Mouse (Mus musculus): ENCODE results near the gene Mgst3. TPM values are rescaled to one million over a fixed set of nuclear protein-coding genes. Genes with fewer than 3 reads are reported as not detected.

Mgst3 gene
- total and polyA plus RNA-seq, 2 experiments from 2014 or later: 306 to 566 TPM

DNA sequence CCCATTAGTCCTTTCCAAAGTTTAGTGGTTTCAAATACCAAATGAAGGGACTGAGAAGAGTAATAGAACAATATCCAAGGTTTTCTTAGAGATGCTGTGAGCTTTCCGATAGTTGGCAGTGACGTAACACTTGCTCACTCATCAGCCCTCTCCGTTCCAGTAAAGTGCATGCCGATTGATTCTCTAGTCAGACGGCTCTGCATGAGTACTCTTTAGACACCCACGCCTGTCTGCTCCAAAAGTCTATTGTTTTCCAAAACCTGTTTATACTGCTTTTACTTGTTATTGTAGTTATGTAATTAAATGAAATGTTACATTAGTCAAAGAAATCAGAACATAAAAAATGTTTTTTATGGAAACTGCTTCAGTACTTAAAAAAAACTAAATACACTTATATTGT, 64.9 kb downstream of the Mgst3 start:
- Histone ChIP-seq H3K4me1 (ENCODE audit: control insufficient read depth, insufficient read depth) (no peaks in the 10 kb centered on the region), H3K9me3 (replicated peaks; ENCODE audit: control insufficient read depth, low read length) (no peaks in the 10 kb centered on the region), H3K27ac (ENCODE audit: low read depth) (no peak overlapping the region), H3K36me3 (replicated peaks; ENCODE audit: control insufficient read depth, insufficient read depth, low read length) (peaks cover 66% of the 10 kb centered on the region), H3K27me3 (ENCODE audit: control insufficient read depth, insufficient read depth, low read length) (no peaks in the 10 kb centered on the region), H3K4me3 (ENCODE audit: low read depth, low read length) (no peak overlapping the region), H3K4me2 (ENCODE audit: low read depth, low read length) (no peak overlapping the region), H3K9ac (replicated peaks; ENCODE audit: low read depth, low read length) (no peak overlapping the region)
- DNase-seq (ENCODE audit: low spot score) (no peak), ATAC-seq (ENCODE audit: insufficient read depth, low read depth) (no peak)
- WGBS: 80% methylated on average over 6 of the region's 6 CpGs
- TF ChIP-seq EP300 (IDR thresholded peaks at IDR 0.05; ENCODE audit: low read depth) (no peak), CTCF (IDR thresholded peaks at IDR 0.05; ENCODE audit: low read depth) (no peak)

Small RNA genes lying within 50 kb of the gene (microRNA-seq; reads per million reads assigned to microRNA genes)
- gene Gm25911: not detected

Other genes with a start within 250 kb of the Mgst3 start
- gene Uck2, start 108.5 kb downstream of the Mgst3 start, total RNA-seq (2014; rRNA removed; ENCODE audit: low replicate concordance): 60.3 and 82.4 TPM in 2 replicates
- 26.4 and 30.7 TPM in 2 replicates for gene Uck2, start 108.5 kb downstream of the Mgst3 start, polyA plus RNA-seq (2015; fragmentation: Nextera tagmentation; extraction: Ambion mirVana)
- 68.1 and 113 TPM in 2 replicates for gene Tmco1, start 85.5 kb downstream of the Mgst3 start, total RNA-seq (2014; rRNA removed; ENCODE audit: low replicate concordance)
- 86.6 and 96.7 TPM in 2 replicates for gene Tmco1, start 85.5 kb downstream of the Mgst3 start, polyA plus RNA-seq (2015; fragmentation: Nextera tagmentation; extraction: Ambion mirVana)
- 8.4 and 17.1 TPM in 2 replicates for gene Aldh9a1, start 43.9 kb downstream of the Mgst3 start, total RNA-seq (2014; rRNA removed; ENCODE audit: low replicate concordance)
- gene Aldh9a1, start 43.9 kb downstream of the Mgst3 start, polyA plus RNA-seq (2015; fragmentation: Nextera tagmentation; extraction: Ambion mirVana): 44.7 and 46.0 TPM in 2 replicates
- 0.27 and 2.4 TPM in 2 replicates for gene Lrrc52, start 72.9 kb upstream of the Mgst3 start, total RNA-seq (2014; rRNA removed; ENCODE audit: low replicate concordance)
- gene Lrrc52, start 72.9 kb upstream of the Mgst3 start, polyA plus RNA-seq (2015; fragmentation: Nextera tagmentation; extraction: Ambion mirVana): 0.21 and 0.46 TPM in 2 replicates
- 0.27 and 4.7 TPM in 2 replicates for gene Rxrg, start 204.5 kb upstream of the Mgst3 start, total RNA-seq (2014; rRNA removed; ENCODE audit: low replicate concordance)
- gene Rxrg, start 204.5 kb upstream of the Mgst3 start, polyA plus RNA-seq (2015; fragmentation: Nextera tagmentation; extraction: Ambion mirVana): 3.0 and 3.2 TPM in 2 replicates

Measured in heart, postnatal 0 days (tissue).